Mouse (Mus musculus): ENCODE measurements at regions not wholly inside any gene's neighbourhood (a gene's known extent, or its start where the extent isn't known, plus 50 kb on each side); places are given as distances from the start of the nearest gene placed in this dataset.
A peak's percentile ranks its signal among the peaks of the same experiment; 100 is the strongest.
"Not testable (repeated sequence)": the region's sequence is repeated elsewhere in the genome, so short reads cannot be mapped to it uniquely, and the experiment has no call there.

DNA sequence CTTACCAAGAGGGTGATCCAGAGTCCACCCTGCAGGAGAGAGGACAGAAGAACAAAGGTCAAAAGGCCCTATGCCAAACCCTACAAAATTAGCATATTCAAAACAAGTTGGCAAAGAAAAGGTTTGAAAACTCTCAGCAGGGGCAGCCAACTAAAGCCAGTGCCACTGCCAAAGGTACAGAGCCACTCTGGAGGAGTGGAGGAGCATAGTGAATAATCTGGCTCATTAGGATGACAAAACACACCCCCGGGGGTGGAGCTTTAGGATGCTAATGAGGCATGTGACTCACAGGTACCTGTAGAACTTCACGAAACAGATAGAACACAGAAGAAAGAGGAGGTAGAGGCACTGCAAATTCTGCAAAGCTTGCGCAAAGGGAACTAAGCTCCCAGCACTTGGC, 110.7 kb upstream of the Lnx1 start:
- no peak for TF ChIP-seq CTCF (IDR thresholded peaks at IDR 0.05)
- DNase-seq (ENCODE audit: extremely low spot score in 1 of 2, low spot score in 2 of 2): no peak
- H3K4me3 ChIP-seq: no peak overlapping the region
- H3K27ac ChIP-seq: no peak overlapping the region
- intact Hi-C loops (cut with DNase I): no loop called here

DNA sequence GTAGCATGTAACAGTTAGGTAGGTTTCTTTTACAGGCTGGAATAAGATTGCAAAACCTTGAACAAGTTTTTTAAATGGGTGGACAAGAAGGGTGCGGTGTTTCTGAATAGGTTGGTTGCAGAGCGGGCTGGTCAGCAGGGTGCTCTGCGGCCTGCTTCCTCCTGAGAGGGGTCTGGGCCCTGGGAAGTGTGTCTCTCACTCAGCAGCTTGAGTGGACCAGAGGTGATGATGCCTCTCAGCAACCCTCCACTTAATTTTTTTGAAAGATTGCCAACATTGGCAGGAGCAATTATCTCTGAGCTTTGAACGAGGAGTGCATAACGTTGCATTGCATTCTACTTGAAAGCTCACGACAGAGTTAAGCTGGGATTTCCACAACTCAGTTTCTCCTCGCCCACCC, 108.3 kb upstream of the Lnx1 start:
- no peak for DNase-seq (ENCODE audit: extremely low spot score in 1 of 2, low spot score in 2 of 2)
- Histone ChIP-seq H3K27ac (no peak overlapping the region), H3K4me3 (no peak overlapping the region)
- intact Hi-C loops (cut with DNase I): no loop called here
- TF ChIP-seq CTCF (IDR thresholded peaks at IDR 0.05): no peak

DNA sequence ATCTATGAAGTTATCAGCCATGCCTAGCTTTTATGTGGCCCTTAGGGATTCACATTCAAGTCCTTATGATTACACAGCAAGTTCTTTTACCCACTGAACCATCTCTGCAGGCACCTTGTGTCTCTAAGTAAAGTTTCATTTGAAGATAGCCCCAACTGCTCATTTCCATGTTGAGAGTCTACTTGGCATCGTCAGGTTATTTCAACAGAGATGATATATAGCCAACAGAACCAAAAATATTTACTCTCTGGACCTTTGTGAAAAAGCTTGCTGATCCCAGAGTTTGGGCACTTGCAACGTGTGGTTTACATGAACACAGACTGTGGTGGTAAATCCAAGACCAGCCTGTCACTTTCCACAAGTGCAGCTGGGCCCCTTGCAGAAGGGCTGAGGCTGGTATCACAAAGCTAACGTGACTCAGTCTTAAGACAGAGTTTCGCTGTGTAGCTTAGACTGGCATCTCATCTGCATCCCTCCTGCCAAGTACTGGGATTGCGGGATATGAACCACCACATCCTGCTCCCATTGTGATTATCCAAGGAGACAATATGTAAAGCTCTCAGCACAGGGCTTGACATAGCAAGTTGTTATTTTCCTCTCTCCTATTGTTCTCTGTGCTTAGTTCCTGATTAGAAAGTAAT, 105.0 kb upstream of the Lnx1 start:
- TF ChIP-seq CTCF (IDR thresholded peaks at IDR 0.05): no peak
- intact Hi-C loops (cut with DNase I): no loop called here
- Histone ChIP-seq H3K4me3 (no peak overlapping the region), H3K27ac (no peak overlapping the region)
- DNase-seq (ENCODE audit: extremely low spot score in 1 of 2, low spot score in 2 of 2): no peak

DNA sequence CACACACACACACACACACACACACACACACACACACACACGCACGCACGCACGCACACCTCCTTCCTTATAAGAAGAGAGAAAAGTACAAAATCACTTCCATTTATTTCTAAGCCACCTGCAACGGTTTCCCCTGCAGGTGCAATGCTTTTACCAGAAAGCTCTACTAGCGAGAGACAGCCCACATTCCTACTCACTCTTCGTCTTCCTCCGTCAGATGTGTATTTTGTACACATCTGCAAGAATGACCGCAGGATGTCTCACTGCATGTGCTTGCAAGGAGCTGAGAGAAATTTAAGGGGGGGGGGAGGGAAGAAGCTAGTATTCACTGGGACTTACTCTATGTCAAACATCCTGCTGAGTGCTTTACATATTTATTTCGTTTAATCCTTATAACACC, 99.2 kb upstream of the Lnx1 start:
- TF ChIP-seq CTCF (IDR thresholded peaks at IDR 0.05): no peak
- H3K27ac ChIP-seq: no peak overlapping the region
- H3K4me3 ChIP-seq: no peak overlapping the region
- intact Hi-C loops (cut with DNase I): loop anchor here (2.0 kb wide), 1 partner anchor 63 kb away; no protein-coding TSS in a partner anchor
- no peak for DNase-seq (ENCODE audit: extremely low spot score in 1 of 2, low spot score in 2 of 2)

DNA sequence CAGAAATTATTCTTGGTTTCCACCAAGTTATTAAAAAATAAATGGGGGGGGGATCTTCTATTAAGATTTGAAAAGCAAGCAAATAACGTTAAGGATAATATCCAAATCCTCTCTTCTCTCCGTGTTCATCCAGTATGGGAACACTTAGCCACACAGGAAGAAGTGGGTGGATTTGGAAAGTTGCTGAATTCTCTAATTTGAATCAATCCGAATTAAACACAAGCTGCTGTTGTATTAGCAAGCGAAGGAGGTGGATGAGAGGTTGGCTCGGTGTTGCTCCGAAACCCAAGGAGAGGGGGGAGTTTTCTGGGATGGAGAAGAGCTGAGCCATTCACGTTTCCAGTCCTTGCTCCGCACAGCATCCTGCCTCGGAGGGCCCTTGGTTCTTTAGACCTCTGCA, 97.6 kb upstream of the Lnx1 start:
- DNase-seq (ENCODE audit: extremely low spot score in 1 of 2, low spot score in 2 of 2): no peak
- intact Hi-C loops (cut with DNase I): loop anchor here (2.0 kb wide), 1 partner anchor 64 kb away; no protein-coding TSS in a partner anchor
- Histone ChIP-seq H3K4me3 (no peak overlapping the region), H3K27ac (no peak overlapping the region)
- no peak for TF ChIP-seq CTCF (IDR thresholded peaks at IDR 0.05)

DNA sequence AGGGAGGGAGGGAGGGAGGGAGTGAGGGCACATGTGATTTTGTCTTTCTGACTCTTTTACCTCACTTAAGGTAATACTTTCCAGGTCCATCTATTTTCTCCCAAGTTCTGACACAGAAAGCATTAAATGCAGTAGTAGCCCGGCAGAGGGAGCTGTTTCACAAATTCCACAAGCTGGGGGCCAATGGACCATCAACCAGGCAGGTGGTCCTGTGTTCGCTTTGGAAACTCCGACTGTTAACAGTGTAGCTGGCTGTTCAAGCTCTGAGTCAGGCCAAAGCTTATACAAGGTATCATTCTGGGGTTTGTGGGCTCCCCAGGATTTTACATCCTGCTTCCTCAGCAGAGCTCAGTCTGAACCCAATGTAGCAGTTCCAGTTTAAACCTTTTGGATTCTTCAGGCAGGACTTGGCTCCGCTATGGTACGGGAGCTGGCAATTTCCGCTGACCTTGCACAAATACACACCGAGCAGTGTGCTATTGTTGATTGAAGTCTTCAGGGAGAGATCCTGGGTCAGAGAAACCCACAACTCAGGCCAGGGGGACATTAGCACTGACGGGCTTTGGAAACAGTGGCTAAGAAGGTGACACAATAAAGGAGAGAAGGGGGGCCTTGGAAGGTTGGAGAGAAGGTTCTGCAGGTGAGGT, 93.8 kb upstream of the Lnx1 start:
- TF ChIP-seq CTCF (IDR thresholded peaks at IDR 0.05): peak; percentile 68
- intact Hi-C loops (cut with DNase I): loop anchor here (5.0 kb wide), 2 partner anchors 146 to 364 kb away; no protein-coding TSS in a partner anchor
- Histone ChIP-seq H3K4me3 (no peak overlapping the region), H3K27ac (no peak overlapping the region)
- peak in 1 of 2 experiments; percentile 49 for DNase-seq (ENCODE audit: extremely low spot score in 1 of 2, low spot score in 2 of 2)

DNA sequence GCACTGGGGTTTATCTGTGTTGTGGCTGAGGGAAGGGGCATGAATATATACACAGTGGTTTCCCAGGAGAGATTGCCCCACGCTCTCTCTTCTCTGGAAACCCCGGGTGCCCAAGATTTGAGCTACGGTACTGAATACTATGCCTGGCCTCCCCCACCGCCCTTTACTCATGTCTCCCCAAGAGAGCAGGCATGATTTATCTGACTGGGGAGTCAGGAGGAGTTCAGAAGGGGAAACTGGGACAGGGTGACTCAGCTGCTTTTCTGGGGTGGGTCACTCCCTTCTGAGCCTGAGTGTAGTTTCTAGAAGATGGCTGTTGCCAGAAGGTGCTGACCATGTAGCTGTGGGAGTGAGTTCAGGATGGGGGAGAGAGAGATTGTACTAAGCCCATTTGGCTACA, 92.0 kb upstream of the Lnx1 start:
- intact Hi-C loops (cut with DNase I): loop anchor here (5.0 kb wide), 2 partner anchors 148 to 362 kb away; no protein-coding TSS in a partner anchor
- no peak for DNase-seq (ENCODE audit: extremely low spot score in 1 of 2, low spot score in 2 of 2)
- TF ChIP-seq CTCF (IDR thresholded peaks at IDR 0.05): no peak
- H3K27ac ChIP-seq: no peak overlapping the region
- H3K4me3 ChIP-seq: no peak overlapping the region

DNA sequence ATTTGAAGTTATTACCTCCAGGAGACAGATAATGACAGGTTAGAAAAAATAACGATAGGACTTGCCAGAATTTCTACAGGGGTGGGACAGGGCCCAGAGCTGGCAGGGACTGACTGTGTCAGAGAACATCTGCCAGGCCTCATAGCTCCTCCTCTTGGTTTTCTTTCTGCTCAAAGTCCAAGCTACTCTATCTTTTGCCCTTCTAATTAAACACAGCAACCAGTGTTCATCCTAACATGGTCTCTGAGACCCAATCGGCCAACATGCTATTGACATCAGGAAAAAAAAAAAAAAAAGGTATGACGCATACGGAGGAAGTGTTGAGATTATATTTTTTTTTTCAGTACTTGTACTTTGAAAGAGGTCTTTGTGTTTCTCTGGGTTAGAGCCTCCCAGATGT, 90.7 kb upstream of the Lnx1 start:
- Histone ChIP-seq H3K27ac (no peak overlapping the region), H3K4me3 (no peak overlapping the region)
- intact Hi-C loops (cut with DNase I): loop anchor here (2.0 kb wide), 1 partner anchor 363 kb away; no protein-coding TSS in a partner anchor
- no peak for TF ChIP-seq CTCF (IDR thresholded peaks at IDR 0.05)
- DNase-seq (ENCODE audit: extremely low spot score in 1 of 2, low spot score in 2 of 2): no peak

DNA sequence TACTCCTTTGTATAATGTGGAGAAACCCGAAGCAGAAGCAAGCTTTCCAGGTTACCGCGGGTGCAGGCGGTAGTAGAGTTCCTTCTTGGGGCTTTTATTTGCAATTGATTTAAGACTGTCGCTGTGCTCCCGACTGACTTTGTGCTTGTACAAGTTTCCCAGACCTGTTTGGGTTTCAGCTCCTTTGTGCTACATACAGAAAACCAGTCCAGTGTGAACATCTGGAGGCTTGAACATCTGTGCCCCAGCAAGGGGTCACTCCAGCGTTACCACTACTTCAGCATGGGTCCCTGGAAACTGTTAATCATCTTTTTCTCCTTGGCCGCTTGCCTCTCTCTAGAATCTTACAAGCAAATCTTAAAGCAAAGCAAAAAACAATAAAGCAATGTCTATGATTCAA, 90.2 kb upstream of the Lnx1 start:
- intact Hi-C loops (cut with DNase I): loop anchor here (2.0 kb wide), 1 partner anchor 364 kb away; no protein-coding TSS in a partner anchor
- no peak for TF ChIP-seq CTCF (IDR thresholded peaks at IDR 0.05)
- DNase-seq (ENCODE audit: extremely low spot score in 1 of 2, low spot score in 2 of 2): no peak
- H3K27ac ChIP-seq: no peak overlapping the region
- no peak overlapping the region for H3K4me3 ChIP-seq

DNA sequence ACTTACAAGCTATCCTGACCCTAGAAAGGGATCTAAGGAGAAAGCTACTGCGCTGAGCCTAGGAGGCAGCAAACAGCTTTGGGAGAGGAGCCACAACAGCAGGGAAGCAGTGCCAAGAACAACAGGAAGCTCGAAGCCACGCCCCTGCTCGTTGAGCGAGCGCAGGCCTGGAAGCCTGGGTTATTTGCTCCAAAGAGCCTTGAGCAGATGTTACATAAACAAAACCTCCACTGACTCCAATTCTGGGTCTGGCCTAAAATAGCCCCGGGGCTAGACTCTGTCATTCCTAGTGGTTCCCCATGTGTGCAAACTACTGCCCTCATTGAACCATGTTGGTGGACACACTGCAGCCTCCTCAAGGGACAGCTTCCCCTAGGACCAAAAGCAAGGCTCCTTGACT, 89.6 kb upstream of the Lnx1 start:
- intact Hi-C loops (cut with DNase I): loop anchor here (2.0 kb wide), 1 partner anchor 364 kb away; no protein-coding TSS in a partner anchor
- peak; percentile 48 to 50 for DNase-seq (ENCODE audit: extremely low spot score in 1 of 2, low spot score in 2 of 2)
- Histone ChIP-seq H3K27ac (no peak overlapping the region), H3K4me3 (no peak overlapping the region)
- TF ChIP-seq CTCF (IDR thresholded peaks at IDR 0.05): no peak; the same call in none of the 2 replicates

DNA sequence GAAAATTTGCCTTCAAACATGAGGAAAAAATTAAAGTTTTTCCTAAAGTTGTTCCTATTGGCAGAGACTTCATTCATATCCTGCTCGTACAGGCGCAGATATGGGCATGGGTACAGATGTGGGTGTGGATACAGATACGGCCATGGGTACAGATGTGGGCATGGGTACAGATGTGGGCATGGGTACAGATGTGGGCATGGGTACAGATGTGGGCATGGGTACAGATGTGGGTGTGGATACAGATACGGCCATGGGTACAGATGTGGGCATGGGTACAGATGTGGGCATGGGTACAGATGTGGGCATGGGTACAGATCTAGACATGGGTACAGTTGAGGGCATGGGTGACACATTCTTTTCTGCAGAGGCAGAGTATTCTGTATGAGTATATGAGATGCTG, 87.8 kb upstream of the Lnx1 start:
- H3K4me3 ChIP-seq; intact Hi-C loops (cut with DNase I); DNase-seq (ENCODE audit: extremely low spot score in 1 of 2, low spot score in 2 of 2); H3K27ac ChIP-seq: not testable (repeated sequence)

DNA sequence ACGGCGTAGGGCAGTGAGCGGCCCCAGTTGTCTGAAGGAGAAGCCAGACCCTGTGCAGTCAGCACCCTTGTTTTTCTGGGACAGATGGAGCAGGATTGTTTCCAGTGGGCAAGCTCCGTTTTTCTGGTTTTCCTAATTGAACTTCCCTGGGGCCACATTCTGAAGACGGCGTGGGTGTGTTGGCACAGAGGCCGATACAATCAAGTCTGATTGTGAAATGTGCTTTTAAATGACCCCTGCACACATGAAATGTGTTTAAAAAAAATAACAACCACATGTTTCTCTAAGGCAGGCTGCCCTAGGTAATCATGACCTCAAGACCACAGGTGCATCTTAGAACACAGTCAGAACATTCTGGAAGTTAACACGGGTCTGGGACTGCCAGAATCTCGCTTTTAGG, 81.2 kb upstream of the Lnx1 start:
- intact Hi-C loops (cut with DNase I): no loop called here
- Histone ChIP-seq H3K27ac (no peak overlapping the region), H3K4me3 (no peak overlapping the region)
- no peak for TF ChIP-seq CTCF (IDR thresholded peaks at IDR 0.05)
- no peak for DNase-seq (ENCODE audit: extremely low spot score in 1 of 2, low spot score in 2 of 2)

DNA sequence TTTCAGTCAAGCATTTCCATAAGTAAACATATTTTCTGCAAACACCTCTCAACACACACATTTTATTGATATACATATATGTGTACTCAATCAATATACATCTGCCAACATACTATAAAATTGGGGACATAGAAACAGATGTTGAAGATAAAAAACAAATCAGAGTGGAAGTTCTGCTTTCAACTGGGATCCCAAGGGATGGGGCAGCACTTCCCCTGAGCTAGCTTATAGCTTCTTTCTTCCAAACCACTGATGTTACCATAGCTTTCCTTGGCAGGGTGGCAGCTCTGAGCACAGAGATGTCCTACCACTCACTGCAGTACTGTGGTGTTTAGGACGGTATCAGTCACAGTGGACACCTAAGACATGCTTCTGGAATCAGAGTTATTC, 75.4 kb upstream of the Lnx1 start:
- TF ChIP-seq CTCF (IDR thresholded peaks at IDR 0.05): no peak
- Histone ChIP-seq H3K4me3 (no peak overlapping the region), H3K27ac (no peak overlapping the region)
- DNase-seq (ENCODE audit: extremely low spot score in 1 of 2, low spot score in 2 of 2): no peak
- intact Hi-C loops (cut with DNase I): no loop called here
